Mouse (Mus musculus) neural tube, embryonic 11.5 days (tissue): Measurements from ENCODE around the gene Rspo1. TPM values are rescaled to one million over a fixed set of nuclear protein-coding genes. Genes with fewer than 3 reads are reported as not detected.

Experiments
- ATAC-seq: fragments of 200-750 bp; cut with Nextera tagmentation; 2 replicates; pipeline ENCODE4 v1.8.0; 2017; ENCODE audit warnings: moderate number of reproducible peaks, mild to moderate bottlenecking, moderate TSS enrichment, moderate library complexity; ENCODE audit not compliant: insufficient read depth, low FRiP score, low TSS enrichment
- DNase-seq: peaks from one replicate; pipeline ENCODE4 v3.0.0-alpha.2; 2015; ENCODE audit warnings: low spot score
- H3K27ac ChIP-seq: fragments of 300-500 bp; sonication (generic); 2 replicates; pipeline ENCODE4 v1.5.1; 2014; ENCODE audit warnings: low read depth, mild to moderate bottlenecking, low read length
- H3K27me3 ChIP-seq: fragments of 300-500 bp; sonication (generic); 2 replicates; pipeline ENCODE4 v1.6.1; 2014; ENCODE audit warnings: mild to moderate bottlenecking, low read length, mixed read lengths; ENCODE audit not compliant: control insufficient read depth, insufficient read depth
- H3K36me3 ChIP-seq: fragments of 300-500 bp; sonication (generic); 2 replicates; pipeline ENCODE4 v1.6.1; 2014; ENCODE audit warnings: mild to moderate bottlenecking, low read length, moderate library complexity, mixed read lengths; ENCODE audit not compliant: control insufficient read depth, insufficient read depth
- H3K4me1 ChIP-seq: fragments of 300-500 bp; sonication (generic); 2 replicates; pipeline ENCODE4 v1.6.1; 2014; ENCODE audit warnings: low read length, mixed read lengths; ENCODE audit not compliant: control insufficient read depth, insufficient read depth
- H3K4me2 ChIP-seq: fragments of 300-500 bp; sonication (generic); 2 replicates; pipeline ENCODE4 v1.6.1; 2014; ENCODE audit warnings: low read depth, mild to moderate bottlenecking, moderate library complexity
- H3K4me3 ChIP-seq: fragments of 300-500 bp; sonication (generic); 2 replicates; pipeline ENCODE4 v1.5.1; 2014; ENCODE audit warnings: low read depth, low read length
- H3K9ac ChIP-seq: fragments of 300-500 bp; sonication (generic); 2 replicates; pipeline ENCODE4 v1.6.1; 2014; ENCODE audit warnings: mild to moderate bottlenecking, low read length
- H3K9me3 ChIP-seq: fragments of 300-500 bp; sonication (generic); 2 replicates; pipeline ENCODE4 v1.6.1; 2016; ENCODE audit warnings: low read length; ENCODE audit not compliant: control insufficient read depth
- WGBS: fragments of 180-500 bp; shearing (Covaris S2); extraction: QIAGEN DNeasy Blood & Tissue Kit; methylation state at CpG from one replicate; pipeline ENCODE4 v1.1.7; 2014; 5-methylcytosine and 5-hydroxymethylcytosine counted together
- polyA plus RNA-seq: library from polyadenylated mRNA; unstranded; fragments of >200 nt; fragmentation: Nextera tagmentation; extraction: Ambion mirVana; gene quantifications from 2 replicates; pipeline ENCODE4 v1.2.1, GENCODE M21; 2014

Gene Rspo1
- polyA plus RNA-seq, 1 experiment from 2014 or later: 3.9 TPM

- no peak overlapping the region for H3K4me3 ChIP-seq
- no peak for DNase-seq
- no peaks in the 10 kb centered on the region for H3K36me3 ChIP-seq
- 40% methylated on average over 12 of the region's 12 CpGs for WGBS
- peaks cover 2% of the 10 kb centered on the region; the same call in 1 of the 2 replicates for H3K27me3 ChIP-seq
- ATAC-seq: no peak
- H3K27ac ChIP-seq: no peak overlapping the region
- H3K4me2 ChIP-seq: no peak overlapping the region
- no peaks in the 10 kb centered on the region for H3K9me3 ChIP-seq
- no peaks in the 10 kb centered on the region for H3K4me1 ChIP-seq
- no peak overlapping the region for H3K9ac ChIP-seq
These were observed 18.7 kb downstream of the Rspo1 start for GRCm38 (mm10) chr4:125004886-125005285.

- Histone ChIP-seq H3K27ac (no peak overlapping the region), H3K9ac (no peak overlapping the region; the same call in 1 of the 2 replicates), H3K4me2 (no peak overlapping the region), H3K27me3 (peaks cover 2% of the 10 kb centered on the region; the same call in 1 of the 2 replicates), H3K4me1 (no peaks in the 10 kb centered on the region), H3K9me3 (no peaks in the 10 kb centered on the region), H3K36me3 (no peaks in the 10 kb centered on the region), H3K4me3 (no peak overlapping the region)
- WGBS: 48% methylated on average over 15 of the region's 15 CpGs
- no peak for DNase-seq
- ATAC-seq: no peak
These were observed 21.2 kb downstream of the Rspo1 start for GRCm38 (mm10) chr4:125007460-125007859.

- Histone ChIP-seq H3K4me1 (no peaks in the 10 kb centered on the region), H3K36me3 (no peaks in the 10 kb centered on the region), H3K9me3 (no peaks in the 10 kb centered on the region), H3K4me3 (no peak overlapping the region), H3K9ac (no peak overlapping the region), H3K27me3 (peaks cover 2% of the 10 kb centered on the region; the same call in 1 of the 2 replicates), H3K4me2 (no peak overlapping the region), H3K27ac (no peak overlapping the region)
- no peak for ATAC-seq
- no peak for DNase-seq
- WGBS: 70% methylated on average over 6 of the region's 6 CpGs
These were observed 22.0 kb downstream of the Rspo1 start for GRCm38 (mm10) chr4:125008220-125008619.

GRCm38 (mm10) chr4:125008712-125009111 lies 22.5 kb downstream of the Rspo1 start:
- no peak for ATAC-seq
- WGBS: 63% methylated on average over 8 of the region's 8 CpGs
- no peak overlapping the region for H3K9ac ChIP-seq

GRCm38 (mm10) chr4:125015806-125016635 lies 29.8 kb downstream of the Rspo1 start, which contains the start of gene Gnl2:
TSS of gene Gnl2 (plus strand) at chr4:125016585.
- Histone ChIP-seq H3K4me1 (no peaks in the 10 kb centered on the region), H3K36me3 (no peaks in the 10 kb centered on the region), H3K9me3 (no peaks in the 10 kb centered on the region), H3K4me3 (no peak within 1 kb of the TSS), H3K27ac (no peak within 1 kb of the TSS), H3K4me2 (no peak within 1 kb of the TSS), H3K9ac (no peak within 1 kb of the TSS), H3K27me3 (no peaks in the 10 kb centered on the region)
- 88% methylated on average over 10 of the region's 10 CpGs for WGBS
- ATAC-seq (no peak), DNase-seq (no peak)

More at GRCm38 (mm10) chr4:125008712-125009111, 22.5 kb downstream of the Rspo1 start:
- H3K9me3 ChIP-seq: no peaks in the 10 kb centered on the region
- no peak for DNase-seq
- H3K36me3 ChIP-seq: no peaks in the 10 kb centered on the region
- no peaks in the 10 kb centered on the region for H3K4me1 ChIP-seq
- no peak overlapping the region for H3K4me2 ChIP-seq
- no peak overlapping the region for H3K27ac ChIP-seq
- peaks cover 2% of the 10 kb centered on the region; the same call in 1 of the 2 replicates for H3K27me3 ChIP-seq
- H3K4me3 ChIP-seq: no peak overlapping the region

GRCm38 (mm10) chr4:125017431-125017830 lies 31.2 kb downstream of the Rspo1 start:
- Histone ChIP-seq H3K9me3 (no peaks in the 10 kb centered on the region), H3K4me3 (no peak overlapping the region), H3K9ac (no peak overlapping the region), H3K4me2 (no peak overlapping the region), H3K27ac (no peak overlapping the region), H3K27me3 (no peaks in the 10 kb centered on the region), H3K36me3 (no peaks in the 10 kb centered on the region), H3K4me1 (no peaks in the 10 kb centered on the region)
- ATAC-seq (no peak), DNase-seq (no peak)
- WGBS: 82% methylated on average over 11 of the region's 11 CpGs

- no peak overlapping the region for H3K4me3 ChIP-seq
- H3K4me1 ChIP-seq: no peaks in the 10 kb centered on the region
- H3K4me2 ChIP-seq: no peak overlapping the region
- H3K27ac ChIP-seq: no peak overlapping the region
- H3K36me3 ChIP-seq: no peaks in the 10 kb centered on the region
- no peak for ATAC-seq
- H3K9me3 ChIP-seq: no peaks in the 10 kb centered on the region
- H3K9ac ChIP-seq: no peak overlapping the region
- H3K27me3 ChIP-seq: no peaks in the 10 kb centered on the region
- DNase-seq: peak; percentile 21
- WGBS: 33% methylated on average over 11 of the region's 11 CpGs
These were observed 34.7 kb downstream of the Rspo1 start for GRCm38 (mm10) chr4:125020780-125021538.

GRCm38 (mm10) chr4:125029891-125030614 lies 43.8 kb downstream of the Rspo1 start:
- under 1% methylated on average over 50 of the region's 50 CpGs for WGBS
- peaks cover 5% of the 10 kb centered on the region; the same call in 1 of the 2 replicates for H3K4me1 ChIP-seq
- ATAC-seq: peak; percentile 97
- H3K4me3 ChIP-seq: peak overlapping the region; percentile 92
- peak overlapping the region; percentile 77 for H3K9ac ChIP-seq
- no peaks in the 10 kb centered on the region for H3K27me3 ChIP-seq
- peak overlapping the region; percentile 94 for H3K4me2 ChIP-seq
- H3K27ac ChIP-seq: no peak overlapping the region
- H3K9me3 ChIP-seq: no peaks in the 10 kb centered on the region
- peaks cover 2% of the 10 kb centered on the region for H3K36me3 ChIP-seq
- DNase-seq: peak; percentile 96
